Mouse (Mus musculus) forelimb bud, embryonic 11.5 days (tissue): Measurements from ENCODE around the gene Morn2.
"Not testable (repeated sequence)": the region's sequence is repeated elsewhere in the genome, so short reads cannot be mapped to it uniquely, and the experiment has no call there.

Experiments used
- DNase-seq: peaks from one replicate; pipeline ENCODE4 v3.0.0-alpha.2; 2012; ENCODE audit warnings: low read depth, low spot score

The Morn2 gene

DNA sequence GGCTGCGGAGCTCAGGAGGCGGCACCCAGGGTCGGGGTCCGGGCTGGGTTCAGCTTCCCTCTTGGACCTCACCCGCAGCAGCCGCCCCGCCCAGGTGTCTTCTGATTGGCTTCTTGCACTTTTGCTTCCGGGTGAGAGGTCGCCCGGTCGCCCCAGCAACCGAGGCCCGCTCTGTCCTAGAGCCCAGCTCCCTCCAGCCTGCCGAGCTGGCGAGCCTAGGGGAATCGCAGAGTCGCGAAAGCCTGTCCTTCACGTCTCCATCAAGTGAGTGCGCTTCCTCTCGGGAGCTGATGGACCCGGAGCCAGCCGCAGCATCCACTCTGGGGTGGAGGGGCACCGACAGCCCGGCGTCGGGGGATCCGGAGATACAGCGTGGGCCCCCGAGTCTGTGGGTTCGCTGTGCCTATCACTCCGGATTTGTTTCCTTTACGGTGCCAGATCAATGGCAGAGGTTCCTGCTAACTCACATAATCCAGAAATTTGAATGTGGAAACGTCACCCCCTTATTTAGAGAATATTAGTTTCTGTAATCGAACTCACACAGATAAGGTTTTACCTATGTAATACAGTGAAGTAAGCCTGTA, at the start of gene Morn2, which contains the start of gene Dhx57:
TSS of gene Morn2 (plus strand) at position 130 of the 584 bp plus-strand sequence.
TSS of gene Dhx57 (minus strand) at position 403 of the 584 bp plus-strand sequence.
- peak; percentile 95 for DNase-seq

DNA sequence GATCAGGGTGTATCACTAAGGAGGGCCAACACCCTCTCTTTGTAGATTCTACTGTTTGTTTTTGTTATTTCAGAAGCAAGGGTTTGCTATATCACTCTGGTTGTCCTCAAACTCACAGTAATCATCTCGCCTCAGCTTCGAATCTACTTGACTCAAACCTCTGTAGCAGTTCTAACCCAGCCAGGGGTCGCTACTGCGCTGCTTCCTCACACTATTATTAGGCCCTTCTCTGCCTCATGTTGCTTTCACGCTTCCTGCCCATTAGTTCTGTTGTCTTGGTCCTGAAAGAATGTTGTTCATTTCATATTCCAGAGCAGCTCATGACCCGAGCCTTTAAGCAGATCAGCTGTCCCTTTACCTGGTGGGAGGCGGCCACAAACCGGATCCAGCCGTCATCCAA, 48.4 kb upstream of the Morn2 start:
- no peak for DNase-seq

DNA sequence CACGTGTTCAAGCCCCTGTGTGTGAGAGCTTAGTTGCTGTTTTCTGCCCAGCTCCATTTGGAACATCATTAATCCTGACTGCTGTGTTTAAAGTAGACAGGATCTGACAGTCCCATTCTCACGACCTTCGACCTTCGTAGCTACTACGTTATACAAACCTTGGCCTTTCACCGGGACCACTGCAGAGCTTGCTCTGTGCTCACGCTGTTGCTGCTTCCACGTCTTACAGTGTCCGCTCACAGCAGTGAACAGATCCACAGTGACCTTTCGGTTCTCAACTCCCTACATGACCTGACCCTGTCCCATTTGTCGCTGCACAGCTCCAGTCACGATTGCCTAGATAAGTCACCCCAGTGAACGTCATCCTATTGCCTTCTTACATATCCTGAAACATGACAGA, 46.9 kb upstream of the Morn2 start:
- DNase-seq, result no peak

DNA sequence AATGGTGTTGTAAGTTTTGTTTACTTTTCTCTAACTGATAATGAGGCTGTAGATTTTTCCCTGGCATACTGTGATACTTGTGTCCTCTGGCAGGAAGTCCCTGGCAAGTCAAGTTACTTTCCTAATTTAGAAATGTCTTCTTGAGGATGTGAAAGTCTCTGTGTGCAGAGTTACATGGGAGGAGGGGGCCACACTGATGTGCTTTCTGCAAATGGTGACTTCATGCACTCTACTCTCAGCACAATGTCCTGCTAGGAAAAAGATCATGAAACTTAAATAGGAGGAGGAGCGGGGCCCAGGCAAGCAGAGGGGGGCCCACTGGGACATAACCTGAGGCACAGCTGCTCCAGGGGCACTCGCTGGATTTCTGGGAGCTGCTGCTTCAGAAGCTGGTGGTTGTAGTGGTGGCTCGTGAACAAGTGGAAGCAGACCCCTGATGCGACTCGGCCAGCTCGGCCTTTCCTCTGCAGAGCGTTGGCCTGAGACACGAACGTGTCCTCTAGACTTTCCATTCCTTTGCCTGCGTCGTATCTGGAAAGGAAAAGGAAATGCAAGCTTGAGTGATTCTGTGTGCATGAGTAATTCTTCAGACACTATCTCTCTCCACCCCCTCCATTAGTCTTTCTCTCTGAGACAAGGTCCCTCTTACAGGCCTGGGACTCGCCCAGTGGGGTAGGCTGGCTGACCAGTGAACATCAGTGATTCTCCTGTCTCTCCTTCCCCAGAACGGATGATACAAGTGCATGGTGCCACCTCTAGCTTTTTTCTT, 37.1 kb upstream of the Morn2 start:
- DNase-seq, result no peak

DNA sequence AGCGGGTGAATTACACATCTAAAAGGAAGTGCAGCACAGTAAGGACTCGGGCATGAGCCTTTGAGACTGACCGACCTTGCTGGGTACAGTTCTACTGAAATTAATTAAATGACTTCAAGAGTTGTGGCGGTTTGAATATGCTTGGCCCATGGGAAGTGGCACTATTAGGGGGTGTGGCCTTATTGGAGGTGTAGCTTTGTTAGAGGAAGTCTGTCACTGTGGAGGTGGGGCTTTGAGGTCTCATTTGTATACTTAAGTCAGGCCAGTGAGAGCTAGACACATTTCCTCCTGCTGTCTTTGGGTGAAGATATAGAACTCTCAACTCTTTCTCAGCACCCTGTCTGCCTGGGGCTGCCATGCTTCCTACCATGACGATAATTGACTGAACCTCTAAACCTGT, 35.6 kb upstream of the Morn2 start:
- no peak for DNase-seq

DNA sequence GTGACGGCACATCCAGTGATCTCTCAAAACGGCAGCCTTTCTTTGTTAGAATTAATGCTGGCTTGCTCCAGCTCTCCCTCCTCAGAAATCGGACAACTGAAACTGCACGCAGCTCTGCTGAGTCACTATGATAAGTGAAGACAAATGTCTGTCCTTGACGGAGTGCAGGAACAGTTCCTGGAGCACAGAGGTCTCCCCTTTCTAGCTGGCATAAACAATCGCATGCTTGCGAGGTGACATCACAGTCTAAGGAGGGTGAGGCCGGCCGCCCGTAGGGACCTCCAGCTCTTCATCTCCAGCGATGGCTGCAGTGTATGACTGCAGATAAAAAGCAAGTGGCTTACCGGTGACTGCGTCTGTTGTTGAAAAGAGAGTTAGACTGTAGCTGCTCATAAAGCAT, 34.8 kb upstream of the Morn2 start:
- no peak for DNase-seq

DNA sequence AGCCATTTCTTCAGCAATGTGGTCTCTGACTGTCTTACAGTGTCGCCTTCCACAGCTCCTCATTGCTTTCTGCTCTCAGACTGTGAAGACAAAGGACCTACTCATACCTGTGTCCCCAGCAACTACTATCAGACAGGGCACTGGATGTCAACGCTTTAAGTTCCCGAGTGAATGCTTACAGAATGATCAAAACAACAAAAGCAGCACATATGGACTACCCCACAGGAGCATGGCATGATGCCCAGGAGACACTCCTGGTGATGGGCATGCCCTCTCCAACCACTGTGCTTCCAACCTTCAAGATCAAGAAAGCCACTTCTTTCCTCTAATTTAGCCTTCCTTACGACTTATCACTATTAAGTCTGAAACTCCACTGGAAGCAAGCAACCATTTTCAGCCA, 22.9 kb upstream of the Morn2 start:
- DNase-seq, result no peak

DNA sequence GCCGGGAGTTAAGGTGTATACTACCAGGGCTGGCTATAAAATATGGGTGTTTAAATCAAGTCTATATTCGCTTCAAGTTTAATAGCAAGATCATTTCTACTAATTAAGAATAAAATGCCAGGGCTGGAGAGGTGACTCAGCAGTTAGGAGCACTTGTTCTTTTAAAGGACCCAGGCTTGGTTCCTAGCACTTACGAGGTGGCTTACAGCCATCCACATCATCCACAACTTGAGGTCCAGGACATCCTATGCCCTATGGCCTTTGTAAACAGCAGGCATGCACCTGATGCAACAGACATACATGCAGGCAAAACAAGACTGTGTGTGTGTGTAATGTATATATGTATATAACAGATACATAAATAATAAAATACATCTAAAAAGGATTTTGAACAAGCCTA, 21.9 kb upstream of the Morn2 start:
- DNase-seq, result no peak

DNA sequence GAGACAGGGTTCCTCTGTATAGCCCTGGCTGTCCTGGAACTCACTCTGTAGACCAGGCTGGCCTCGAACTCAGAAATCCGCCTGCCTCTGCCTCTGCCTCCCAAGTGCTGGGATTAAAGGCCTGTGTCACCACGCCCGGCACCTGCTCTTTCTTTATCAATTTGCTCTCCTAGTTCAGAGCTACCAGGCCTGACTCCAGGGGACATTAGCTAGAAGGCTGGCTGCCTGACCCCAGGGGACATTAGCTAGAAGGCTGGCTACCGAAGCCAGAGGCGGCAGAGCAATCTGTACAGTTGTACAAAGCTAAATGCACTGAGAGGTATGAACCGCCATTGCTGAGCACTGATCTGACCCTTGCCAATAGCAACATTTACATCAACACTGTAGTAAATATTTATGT, 19.4 kb upstream of the Morn2 start:
- DNase-seq, result not testable (repeated sequence)

DNA sequence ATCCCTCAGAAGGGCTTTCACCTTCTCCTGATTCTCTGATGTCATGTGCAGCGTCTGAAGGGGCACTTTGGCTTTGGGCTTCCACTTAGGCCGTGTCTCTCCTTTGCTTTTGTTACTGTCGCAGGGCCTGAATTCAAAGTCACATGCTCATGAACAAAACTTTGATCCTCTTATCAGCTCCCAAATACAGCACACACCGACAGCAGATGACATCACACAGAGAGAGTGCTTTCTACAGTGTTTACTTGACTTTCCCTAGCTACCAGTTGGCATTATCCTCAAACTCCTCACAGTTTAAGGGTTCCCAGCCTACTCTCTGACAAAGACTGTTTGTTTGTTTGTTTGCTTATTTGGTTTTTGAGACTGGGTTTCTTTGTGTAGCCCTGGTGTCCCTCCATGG, 11.7 kb upstream of the Morn2 start:
- no peak for DNase-seq

DNA sequence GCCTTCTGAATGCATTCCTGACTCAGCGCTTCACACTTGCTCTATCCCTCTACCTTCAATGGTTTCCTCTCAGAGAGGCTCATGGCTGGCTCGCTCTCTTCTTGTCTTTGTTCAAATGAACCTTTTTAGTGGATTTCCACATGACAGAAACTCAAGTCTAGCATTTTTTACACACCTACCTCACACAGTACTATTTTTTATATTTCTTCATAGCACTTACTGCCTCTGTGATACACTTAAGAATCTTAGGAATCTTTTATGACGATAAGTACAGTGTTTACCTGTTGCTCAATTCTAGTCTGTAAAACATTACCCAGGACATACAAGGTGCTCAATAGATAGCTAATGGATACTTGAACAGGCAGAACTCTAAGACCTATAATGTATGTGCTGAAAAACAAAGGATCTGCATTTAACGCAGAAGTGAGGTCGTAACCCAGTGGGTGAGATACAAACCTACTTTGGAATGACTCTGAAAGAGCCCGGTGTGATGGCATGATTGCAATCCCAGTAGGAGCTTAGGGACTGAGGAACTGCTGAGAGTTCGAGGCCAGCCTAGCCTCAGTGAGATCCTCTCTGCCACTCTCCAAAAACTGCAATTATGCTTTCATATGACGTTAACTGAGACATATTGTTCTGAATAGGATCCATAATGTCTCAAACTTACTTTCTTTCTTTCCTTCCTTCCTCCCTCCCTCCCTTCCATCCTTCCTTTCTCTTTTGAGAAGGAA, 10.5 kb upstream of the Morn2 start:
- no peak for DNase-seq

DNA sequence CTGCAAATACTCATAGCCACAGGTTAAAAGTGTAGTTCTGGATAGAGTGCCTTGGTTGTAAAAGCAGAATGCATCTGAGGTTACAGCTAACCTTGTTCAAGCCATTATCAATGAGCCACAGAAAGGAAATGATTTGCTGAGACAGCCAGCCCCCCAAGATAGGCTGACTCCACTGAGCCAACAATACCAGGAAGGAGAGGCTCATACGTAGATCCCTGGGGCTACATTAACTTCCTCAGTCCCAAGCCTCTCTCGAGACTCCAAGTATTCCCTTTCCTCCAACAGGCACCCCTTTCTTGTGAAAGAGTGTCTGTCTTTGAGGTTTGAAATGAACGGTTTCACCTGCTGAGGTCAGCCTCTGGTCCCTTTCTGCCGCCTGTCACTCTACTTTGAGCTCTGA, 5.6 kb upstream of the Morn2 start:
- DNase-seq, result no peak

DNA sequence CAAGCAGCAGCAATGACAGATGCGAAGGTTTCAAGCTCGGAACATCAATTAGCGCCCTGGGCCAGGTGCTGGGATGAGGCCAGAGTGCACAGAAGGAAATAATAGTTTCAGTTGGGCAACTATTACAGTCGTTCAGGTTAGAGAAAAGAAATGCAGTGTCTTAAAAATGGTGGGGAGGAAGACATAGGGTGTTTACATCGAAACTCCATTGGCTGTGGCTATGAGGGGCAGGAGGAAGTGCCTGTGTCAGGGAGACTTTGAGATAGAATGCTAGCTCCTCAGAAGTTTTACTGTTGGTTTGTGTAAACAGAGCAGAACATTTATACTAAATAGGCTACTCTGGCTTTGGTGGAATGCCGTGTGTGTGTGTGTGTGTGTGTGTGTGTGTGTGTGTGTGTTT, 2.0 kb upstream of the Morn2 start:
- no peak for DNase-seq

DNA sequence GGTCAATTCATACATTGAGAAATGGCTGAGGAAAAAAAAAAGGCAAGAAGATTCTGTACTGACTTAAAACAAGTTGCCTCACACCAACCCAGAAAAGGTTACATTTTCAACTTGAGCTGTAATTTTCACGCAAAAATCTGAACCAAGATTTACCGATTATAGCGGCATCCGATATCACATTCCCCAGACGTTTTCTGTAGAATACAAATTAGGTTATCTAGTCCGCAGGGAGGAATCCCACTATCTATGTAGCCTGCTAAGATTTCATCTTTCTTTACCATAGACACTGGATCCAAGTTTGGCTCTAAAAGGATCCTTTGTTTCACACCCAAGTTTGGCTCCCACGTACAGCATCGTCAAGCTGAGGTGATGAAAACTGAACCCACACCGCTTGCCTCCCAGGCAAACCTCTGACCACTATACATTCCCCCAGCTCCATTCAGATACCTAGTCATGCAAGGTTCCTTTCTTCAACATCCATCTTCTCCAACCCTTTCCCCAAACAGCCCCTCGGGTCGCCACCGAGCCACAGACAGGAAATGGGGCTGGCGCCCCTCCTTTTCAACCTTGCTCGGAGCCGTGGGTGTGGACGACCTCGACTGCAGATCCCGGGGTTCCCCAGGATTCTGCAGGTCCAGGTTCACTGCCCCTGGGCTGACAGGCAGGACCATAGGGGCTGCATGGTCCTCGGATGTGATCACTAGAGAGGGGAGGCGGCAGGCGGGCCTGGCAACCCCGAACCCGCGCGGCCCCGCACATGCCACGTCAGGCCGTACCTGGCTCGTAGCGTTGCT, 526 bp upstream of the Morn2 start:
- no peak for DNase-seq

DNA sequence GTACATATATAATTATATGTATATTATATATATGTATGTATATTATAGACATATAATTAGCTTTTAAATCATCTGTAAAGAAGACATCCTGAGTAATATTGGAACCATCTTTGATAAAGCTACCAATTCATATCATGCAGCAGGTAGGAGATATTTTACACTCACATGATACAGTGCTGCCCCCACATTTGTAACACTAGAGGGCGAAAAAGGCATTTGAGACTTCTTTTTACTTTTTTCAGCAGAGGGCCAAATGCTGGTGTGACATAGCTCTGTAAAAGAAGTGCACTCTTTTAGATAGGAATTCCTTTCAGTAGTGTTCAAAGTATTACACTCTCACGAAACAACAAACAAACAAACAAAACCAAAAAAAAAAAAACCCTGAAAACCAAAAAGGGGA, 1.1 kb downstream of the Morn2 start:
- peak; percentile 59 for DNase-seq

DNA sequence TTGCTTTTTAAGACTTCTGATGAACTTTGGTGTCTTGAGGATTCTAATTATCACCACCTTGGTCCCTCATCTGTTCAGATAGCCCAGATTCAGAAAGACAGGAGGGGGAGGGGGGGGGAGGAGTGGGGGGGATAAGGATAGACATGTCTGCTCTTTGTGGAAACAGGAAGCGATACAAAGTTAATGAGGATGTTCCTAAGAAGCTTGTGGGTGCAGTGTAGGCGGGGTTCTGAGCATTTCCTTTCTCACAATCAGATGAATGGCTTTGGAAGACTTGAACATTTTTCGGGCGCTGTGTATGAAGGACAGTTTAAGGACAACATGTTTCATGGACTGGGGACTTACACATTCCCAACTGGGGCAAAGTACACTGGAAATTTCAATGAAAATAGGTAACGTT, 5.3 kb downstream of the Morn2 start:
- DNase-seq, result no peak

DNA sequence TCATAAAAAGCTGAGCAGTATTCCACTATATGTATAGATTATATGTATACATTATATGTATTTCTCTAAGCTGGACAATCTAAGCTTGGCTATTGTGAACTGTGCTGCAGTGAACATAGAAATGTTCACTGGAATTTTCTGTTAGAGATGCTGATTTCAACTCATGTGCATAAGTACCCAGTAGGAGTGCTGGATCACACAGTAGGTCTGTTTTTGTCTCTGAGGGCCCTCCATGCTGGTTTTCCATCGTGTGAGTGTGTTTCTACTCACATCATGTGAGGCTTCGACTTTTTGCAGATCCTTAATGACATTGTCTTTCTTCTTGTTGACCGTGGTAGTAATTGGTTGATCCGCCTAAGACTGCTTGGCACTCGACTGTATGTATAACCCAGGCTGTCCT, 8.8 kb downstream of the Morn2 start:
- DNase-seq, result no peak

DNA sequence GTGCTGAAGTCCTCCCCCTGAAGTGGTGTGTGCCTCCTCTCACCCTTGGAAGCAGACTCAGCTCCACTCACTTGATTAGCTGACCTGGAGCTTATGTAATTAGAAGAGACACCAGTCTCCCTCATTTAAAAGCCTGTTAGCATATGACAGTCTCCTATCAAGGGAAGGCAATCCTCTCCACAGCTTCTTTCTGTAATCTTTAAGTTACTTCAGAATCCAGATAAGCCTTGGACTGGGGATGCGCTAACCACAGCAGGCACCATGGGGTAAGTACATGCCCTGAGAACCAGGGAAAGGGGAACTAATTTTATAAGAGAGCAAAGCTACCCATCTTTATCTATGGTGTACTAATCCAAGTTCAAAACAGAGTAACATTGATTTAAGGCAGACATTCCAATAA, 17.2 kb downstream of the Morn2 start, which contains the start of gene Arhgef33:
TSS of gene Arhgef33 (plus strand) at position 157 of the 400 bp plus-strand sequence.
- no peak for DNase-seq

DNA sequence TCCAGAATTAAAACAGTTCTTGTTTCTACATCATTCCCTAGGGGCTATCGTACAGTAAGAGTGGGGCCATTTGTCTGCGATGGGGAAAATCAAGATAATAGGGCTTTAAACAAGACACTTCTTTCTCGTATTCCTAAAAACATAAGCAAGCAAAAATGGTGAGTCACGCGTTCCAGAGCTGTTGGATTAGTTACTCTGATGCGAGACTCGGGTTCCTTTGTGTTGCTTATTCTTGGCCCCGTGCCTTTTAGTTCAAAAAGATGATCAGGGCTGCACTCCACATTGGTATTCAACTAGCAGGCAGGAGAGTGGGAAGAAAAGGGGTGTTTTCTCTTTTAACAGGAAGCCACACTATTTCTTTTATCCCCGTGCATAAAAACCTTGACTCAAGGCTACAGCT, 21.8 kb downstream of the Morn2 start:
- DNase-seq, result no peak

DNA sequence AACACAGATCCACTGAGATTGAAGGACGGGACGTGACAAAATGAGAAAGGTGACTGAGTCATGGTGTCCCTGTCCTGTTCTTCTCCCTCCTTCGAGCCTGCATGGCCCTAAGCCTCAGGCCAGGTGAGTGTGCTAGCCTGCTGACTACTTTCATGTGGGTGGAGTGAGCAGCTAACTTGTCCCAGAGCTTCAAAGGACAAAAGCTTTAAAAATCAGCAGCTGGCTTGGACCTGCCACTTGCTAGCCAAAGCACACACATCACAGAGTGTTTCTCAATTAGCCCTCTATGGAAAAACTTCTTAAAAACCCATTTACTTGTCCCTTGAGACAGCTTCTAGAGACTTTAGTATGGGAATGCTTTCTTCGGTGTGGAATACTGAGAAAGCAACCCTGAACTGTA, 22.4 kb downstream of the Morn2 start:
- no peak for DNase-seq

DNA sequence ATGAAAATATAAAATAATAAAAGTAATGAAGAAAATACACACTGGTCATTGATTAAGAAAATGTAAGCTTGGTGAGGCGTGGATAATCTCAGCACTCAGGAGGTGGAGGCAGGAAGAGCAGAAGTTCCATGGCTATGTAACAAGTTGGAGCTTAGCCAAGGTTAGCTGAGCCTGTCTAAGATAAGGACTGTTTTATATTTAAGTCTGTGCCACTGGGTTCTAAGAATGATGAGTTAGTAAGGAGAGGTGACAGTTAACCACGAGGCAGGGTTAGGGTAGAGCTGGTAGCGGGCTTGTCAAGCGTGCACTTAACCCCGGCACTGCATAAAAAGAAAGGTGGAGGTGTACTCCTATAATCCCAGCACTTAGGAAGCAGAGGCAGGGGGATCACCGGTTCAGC, 32.2 kb downstream of the Morn2 start:
- DNase-seq, result no peak

DNA sequence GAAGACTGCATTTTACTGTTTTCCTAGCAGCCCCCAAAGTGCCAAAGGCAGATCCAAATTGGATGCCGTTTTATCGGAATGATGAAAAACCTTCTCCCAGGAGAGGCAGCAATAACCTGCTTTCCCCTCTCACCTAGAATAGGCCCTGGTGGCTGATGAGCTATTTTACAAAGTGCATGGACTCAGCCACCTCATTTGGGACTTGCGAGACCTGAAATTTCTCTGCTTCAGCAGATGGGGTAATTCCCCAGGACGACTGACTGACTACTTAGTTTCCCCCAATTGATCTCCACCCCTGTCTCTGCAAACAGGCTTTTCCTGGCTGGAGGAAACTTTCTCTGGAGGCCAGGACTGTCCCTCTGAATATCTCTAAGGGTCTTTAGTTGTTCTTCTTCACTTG, 33.0 kb downstream of the Morn2 start:
- no peak for DNase-seq
